Mouse (Mus musculus): ENCODE results near the gene Aff3.
"Not testable (repeated sequence)": the region's sequence is repeated elsewhere in the genome, so short reads cannot be mapped to it uniquely, and the experiment has no call there.

The Aff3 gene

DNA sequence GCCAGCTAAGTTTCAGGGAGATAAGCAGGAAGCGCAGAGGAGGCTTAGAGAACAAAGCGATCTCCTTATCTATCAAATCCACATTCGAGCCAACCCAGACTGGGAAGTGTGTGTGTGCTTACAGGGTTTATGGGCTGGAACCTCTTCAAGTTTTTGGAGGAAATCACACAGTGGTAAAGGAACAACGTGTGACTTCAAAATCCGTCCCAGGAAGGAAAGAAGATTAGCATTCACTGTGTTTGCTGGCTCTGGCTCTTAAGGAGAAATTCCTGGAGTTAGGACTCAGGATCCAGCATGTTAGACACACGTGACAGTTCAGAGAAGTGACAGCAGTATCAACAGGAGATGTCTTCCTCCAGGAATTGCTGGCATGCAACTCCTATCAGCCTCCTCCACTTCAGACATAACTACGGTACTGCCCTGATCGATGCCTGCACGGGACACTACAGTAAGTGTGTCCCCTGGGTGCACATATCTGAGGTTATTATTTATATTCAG lies 186.5 kb downstream of the Aff3 start:
- no peak for DNase-seq

DNA sequence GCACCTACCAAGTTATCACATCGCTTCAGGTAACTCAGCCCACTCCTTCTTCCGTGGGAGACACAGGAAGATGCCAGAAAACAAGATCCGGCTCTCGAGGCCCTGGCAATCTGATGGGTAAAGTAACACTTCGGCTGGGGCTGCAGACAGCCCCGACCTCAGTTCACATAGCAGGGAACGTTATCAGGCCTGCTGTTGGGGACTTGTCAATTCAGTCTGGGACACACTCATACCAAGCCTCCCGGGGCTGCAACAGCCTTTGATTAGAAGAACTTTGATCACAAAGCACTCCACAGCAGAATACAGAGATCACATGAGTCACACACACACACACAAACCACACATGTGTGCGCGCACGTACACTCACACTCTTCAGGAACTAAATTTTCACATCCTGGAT lies 193.9 kb downstream of the Aff3 start:
- DNase-seq, result no peak

DNA sequence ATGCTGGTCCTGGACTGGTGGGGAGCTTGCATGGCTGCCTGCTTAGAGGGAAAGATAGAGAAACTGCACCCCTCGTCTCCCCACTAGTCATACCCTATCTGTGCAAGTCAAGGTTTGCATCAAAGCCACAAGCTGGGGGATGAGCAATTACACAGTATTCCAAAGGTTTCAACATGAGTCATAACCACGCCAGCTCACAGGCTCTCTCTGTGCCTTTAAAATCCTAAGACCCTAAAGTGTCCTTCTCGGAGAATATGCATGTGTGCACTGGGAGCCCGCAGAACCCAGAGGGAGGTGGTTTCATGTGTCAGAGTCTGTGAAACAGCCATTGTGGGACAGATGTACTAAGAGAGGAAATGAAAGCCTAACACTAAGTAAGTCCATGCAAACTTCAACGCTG lies 194.6 kb downstream of the Aff3 start:
- no peak for DNase-seq

DNA sequence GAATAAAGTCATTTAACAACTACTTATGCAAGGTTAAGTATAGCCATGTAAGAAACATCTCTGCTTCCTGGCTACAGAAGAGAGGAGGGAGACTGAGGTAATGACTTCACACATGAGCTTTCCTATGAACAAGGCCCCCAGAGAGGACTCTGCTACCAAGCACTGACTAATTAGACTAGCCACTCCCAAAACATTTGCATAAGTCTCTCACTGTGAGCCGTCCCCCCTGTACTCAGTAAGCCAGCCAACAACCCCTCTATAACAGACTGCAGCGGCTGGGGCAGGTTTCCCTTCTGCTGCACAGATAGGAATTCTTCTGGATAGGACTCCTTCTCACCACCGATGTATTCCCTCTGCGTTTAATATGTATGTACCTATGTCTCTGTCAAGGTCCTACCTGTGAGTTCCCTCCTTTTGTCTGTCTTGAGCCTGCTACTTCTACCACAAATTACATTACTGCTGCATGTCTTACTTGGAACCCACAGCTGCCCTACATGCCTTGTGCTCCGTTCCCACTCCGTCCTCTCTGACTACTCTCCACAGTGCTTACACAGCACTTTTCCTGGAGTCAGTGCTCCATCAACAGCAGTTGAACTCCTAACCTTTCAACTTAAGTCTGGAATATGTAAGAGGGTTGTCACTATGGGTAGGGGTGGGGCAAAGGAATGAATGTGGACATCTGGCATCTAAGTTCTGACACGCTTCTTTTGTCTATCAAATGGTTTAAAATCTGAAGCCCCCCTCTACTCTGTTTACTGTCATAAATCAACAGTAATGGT lies 197.3 kb downstream of the Aff3 start:
- no peak for DNase-seq

DNA sequence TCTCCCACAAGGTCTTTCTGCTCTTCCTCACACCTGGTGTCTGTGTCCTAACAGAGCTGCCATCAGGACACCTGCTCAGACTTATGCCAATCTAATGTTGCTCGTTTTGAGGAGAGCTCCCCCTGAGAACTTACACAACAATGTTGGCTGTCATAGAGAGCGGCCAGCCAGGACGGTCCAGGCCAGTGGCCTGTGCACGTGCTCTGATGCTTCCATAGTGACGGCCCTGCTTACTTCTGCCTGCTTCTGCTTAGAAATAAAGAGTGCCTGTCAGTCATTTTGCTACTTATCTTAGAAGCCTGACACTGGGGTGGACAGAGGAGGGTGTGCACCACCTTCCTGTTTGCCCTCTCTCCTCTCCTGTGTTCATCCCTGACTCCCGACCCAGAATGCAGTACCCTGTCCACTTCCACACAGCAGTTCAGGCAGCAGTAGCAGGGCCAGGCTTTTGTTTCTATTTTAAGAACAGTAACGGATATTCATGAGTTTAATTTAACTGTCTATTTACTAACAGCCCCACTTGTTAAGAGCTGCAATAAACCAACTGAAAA lies 208.0 kb downstream of the Aff3 start:
- no peak for DNase-seq

DNA sequence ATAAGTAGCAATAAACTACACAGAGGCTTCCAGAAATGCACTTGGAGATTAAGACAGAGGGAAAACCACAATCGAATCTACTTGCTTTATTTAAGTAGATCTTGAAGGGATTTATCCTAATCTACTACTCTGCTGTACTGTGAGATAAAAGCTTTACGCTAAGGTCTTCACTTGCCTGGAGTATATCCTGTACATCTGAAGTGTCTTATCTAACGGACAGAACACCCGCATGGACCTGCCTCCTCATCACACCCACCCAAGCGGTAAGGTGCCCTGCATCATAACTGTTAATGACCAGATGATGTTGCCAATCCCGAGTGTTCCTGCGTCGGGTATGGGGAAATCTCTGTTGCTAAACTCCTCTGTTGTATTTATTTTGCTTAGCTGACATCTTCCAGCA lies 209.8 kb downstream of the Aff3 start:
- DNase-seq, result no peak

DNA sequence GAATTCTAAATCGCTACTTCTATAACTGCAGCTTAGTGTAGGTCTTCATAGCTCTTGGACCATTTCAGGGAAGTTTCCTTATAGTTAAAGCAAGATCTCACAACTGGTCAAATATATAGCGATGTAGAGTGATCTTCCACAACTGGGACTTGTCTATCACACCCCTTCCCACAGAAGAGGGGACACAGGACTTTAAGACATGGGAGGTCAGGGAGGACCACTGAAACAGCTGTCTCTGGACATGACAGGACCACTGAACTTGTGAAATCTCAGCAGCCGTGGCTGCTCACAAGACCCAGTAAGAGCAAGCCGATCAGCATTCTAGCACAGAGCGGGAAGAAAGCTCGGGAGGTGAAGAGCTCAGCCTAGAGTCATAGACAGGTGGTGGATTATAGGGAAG lies 213.4 kb downstream of the Aff3 start:
- no peak for DNase-seq

DNA sequence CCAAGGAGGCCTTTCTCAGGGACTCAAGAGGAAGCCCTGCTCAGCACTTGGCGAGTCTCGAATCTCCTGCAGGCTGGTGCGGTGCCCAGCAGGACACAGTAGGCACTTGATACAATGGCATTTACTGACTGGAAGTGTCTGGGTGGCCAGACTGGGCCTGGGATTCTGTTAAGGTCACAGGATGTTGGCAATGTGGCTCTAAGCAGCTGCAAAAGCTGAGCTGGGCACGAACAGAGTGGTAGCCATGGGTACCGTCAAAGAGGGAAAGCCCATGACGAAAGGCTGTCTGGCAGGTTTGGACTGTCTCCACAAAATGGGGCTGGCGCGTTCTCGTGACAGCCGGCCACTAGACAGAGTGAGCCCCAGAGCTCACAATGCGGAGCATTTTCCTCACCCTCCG lies 214.1 kb downstream of the Aff3 start:
- peak; percentile 23 for DNase-seq

DNA sequence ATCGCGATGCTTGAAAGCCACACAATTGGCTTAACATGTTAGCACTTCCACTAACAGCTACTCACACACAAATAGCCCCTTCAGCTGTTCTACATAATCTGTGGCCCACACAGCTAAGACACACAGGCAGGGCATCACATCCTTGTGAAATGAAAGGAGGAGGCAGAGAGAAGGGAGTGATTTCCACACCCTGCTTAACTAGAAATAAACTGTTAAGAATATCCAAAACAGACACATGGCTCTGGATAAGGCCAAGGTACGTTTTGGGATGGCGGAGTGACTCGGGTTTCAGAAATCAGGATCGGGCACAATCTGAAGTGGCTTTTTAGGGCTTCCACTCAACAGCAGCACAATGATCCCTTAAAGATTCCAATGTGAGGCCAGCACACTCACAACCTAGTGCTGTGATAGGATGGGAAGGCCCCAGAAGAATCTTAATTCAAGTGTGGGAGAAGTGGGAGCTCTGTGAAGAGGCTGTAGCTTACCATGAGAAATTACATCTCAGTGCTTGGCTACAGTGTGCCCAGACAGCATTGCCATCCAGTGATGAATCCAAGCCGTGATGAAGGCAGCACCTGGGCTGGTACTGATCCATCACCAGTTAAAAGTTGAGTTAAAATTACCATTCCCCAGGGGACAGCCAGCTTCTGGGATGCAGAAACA lies 214.8 kb downstream of the Aff3 start:
- no peak for DNase-seq

DNA sequence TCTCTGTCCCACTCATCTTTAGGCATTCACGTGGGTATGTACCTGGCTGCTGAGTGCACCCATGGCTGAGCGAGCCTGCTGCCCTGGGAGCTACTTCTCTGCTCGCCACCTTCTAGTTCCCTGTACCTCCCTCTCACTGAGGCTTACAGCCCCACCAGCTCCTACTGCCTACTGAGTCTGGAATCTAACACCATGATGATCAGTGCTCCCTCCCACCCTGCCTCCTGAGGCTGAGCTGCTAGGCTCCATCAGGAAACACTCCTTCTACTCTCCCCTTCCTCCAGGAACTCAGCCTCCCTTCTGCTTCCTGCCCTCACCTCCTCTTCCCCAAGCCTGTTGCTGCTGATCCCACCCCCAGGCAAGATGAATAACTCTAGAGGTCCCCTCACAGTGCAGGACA lies 215.9 kb downstream of the Aff3 start:
- DNase-seq, result no peak

DNA sequence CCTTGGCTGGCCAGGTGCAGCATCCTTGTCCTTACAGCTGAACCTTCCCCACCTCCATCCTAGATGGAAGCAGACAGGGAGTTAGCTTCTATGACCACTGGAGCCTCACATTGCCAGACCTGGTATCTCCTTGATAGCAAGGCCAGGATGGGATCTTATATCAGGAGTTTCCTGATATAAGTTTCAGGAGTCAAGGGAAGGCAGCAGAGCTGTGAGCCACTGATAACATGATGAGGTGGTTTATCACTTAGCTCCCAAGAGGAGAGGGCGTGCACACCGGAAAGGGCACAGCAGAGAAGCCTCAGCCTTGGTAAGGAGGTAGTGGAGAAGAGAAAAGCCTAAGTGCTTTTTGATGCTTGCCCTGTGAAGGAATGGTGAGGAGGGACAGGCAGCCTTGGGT lies 217.2 kb downstream of the Aff3 start:
- DNase-seq, result no peak

DNA sequence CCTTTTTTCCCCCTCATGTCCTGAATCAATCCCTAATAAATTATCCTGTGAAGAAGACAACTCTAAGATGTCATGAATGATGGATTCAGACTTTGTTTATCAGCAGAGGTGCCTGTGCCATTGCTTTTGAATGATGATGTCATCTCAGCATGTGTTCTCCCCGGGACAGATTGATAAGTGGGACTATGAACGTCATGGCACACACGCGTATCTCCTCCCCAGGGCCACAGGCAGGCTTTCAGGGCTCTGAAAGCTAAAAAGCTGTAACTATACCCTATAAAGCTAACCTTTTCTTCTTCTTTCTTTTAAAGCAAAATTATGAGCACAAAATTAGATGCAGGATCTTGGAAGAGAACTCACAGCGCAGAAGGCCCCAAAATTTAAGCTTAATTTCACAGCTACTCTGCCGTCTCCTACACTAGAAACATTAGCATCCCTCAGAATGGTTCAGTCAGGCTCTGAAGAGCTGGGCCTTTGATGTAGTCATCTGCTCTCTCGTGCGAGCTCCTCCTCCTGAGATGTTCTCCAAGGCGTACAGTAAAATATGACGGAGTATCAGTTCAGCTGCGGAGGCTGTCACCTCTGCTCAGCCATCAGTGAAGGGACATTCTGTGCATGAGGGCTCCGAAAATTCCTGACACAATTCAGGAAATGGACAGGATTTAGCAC lies 218.5 kb downstream of the Aff3 start:
- no peak for DNase-seq

DNA sequence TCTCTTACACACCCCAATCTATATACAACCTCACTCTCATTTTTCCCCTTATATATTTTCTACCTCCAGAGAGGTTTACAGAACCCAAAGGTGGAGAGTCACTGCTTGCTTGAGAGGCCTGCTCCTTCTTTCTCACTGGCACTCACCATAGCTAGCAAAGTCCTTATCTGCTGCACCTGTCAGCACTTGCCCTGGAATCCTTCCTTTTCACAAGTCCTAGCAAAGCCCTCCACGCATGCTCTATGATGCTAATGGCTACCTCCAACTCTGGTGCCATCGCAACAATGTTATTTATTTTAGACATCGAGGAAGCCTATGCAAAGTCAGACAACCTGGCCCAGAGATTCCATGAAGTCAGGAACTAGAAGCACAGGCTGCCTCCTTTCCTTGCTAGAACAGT lies 221.9 kb downstream of the Aff3 start:
- no peak for DNase-seq

DNA sequence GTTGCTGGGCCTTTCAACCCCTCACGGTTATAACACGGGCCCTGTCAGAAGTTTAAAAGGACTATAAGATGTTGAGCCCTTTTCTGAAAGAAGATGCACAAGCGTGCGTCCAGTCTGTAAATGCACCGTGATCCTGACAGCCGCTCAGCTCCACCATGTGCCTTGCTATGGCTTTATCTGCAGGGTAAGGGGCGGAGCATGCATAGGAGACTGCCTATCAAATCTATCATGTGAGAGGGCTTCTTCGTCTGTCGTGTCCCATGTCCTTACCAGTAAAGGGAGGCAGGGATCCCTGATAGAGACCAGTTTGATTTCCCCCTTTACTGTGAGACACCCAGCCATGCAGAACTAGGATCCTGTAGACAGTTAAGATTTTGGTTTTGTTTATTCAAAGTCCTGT lies 222.3 kb downstream of the Aff3 start:
- DNase-seq, result no peak

DNA sequence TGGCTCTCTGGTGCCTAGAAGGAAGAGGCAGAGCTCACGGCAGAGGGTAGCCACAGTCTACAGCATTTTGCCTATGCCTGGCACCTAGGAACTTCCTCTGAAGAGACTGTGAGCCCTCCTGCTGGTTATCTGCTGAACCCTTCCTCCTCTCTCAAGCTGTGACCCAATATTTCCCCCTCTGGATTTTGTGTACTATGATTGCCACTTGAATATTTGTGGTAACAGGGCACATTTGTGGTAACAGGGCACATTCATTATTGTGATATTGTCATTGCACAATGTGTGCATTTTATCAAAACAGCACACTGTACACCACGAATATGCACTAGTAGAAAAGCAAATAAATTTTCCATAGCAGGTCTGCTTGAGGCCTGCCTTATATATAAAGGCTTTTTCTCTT lies 223.0 kb downstream of the Aff3 start:
- DNase-seq, result no peak

DNA sequence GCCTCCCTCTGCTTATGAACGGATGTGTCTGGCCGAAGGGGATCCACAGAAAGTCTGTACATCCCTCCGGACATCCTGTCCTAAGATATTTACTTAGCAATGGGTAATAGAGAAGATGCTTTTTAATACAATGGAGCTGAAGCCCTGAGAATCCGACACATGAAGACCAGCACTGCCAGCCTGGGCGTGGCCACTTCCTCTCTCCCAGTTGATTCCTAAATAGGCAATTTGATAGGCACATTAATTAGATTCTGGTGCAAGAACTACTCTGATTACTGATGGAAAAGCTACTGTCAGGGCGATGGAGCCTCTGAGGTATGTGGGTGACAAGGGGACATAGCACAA lies 224.3 kb downstream of the Aff3 start:
- no peak for DNase-seq

DNA sequence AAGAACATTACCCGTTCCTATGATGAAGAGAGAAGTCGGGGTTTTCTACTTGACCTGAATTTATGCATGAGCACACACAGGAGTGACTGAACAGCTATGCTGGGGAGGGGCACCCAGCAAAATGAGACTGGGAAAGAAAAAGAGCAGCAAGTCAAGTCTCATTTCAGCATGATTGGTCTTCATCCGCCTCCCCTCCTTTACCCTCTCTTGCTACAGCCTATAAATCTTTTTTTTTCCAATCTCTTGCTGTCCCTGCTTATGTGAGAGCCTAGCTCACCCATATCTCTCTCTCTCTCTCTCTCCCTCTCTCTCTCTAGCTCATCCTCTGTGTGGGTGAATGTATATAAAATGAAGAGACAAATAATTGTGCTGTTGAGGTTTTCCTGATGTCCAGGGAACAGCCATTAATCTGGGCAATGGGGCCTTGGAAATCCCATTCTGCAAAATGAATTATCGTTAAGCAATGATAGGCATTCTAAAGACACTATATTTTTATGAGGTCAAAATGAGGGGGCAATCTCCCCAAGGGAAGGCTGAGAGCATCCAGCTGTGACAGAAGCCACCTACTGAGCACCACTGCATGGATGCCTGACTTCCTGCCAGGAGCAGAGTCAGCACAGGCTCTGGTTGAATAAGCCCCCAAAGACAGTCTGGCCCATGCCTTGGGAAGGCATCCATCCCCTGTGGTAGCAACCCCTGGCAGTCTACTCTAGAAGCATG lies 224.8 kb downstream of the Aff3 start:
- DNase-seq, result no peak

DNA sequence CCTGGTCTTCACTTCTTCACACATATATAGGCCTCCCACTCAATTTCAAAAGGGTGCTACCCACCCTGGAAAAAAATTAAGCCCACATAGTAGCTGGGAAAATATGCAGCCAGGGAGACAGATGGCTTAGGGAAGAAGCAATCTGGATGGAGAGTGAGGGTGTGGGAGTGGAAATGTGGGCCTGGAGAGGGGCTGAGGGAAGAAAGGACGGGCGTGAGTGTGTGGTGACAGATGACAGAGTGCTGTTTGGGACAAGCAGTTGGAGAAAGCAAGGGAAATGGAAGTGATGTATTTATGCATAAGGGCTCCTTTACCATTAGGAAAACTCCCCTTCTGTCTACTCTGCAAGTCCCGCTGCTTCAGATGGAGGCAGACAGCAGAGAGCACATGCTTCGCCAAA lies 226.3 kb downstream of the Aff3 start:
- DNase-seq, result no peak

DNA sequence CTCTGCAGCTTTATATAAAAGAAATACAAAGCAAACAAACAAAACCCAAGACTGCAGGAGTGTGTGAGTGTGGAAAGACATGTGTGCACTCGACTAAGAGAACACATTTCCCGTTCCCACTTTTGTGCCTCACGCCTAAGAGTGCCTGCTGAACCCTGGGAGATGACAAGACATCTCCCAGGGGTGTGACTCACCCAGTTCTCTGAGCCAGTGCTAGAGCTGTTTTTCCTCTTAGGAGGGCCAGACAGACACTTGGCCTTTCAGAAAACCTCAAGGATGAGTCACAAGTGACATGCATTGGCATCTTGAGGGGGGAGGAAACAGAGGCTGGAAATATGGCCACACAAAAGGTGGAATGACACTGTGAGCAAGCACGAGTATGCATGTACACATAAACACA lies 227.1 kb downstream of the Aff3 start:
- no peak for DNase-seq

DNA sequence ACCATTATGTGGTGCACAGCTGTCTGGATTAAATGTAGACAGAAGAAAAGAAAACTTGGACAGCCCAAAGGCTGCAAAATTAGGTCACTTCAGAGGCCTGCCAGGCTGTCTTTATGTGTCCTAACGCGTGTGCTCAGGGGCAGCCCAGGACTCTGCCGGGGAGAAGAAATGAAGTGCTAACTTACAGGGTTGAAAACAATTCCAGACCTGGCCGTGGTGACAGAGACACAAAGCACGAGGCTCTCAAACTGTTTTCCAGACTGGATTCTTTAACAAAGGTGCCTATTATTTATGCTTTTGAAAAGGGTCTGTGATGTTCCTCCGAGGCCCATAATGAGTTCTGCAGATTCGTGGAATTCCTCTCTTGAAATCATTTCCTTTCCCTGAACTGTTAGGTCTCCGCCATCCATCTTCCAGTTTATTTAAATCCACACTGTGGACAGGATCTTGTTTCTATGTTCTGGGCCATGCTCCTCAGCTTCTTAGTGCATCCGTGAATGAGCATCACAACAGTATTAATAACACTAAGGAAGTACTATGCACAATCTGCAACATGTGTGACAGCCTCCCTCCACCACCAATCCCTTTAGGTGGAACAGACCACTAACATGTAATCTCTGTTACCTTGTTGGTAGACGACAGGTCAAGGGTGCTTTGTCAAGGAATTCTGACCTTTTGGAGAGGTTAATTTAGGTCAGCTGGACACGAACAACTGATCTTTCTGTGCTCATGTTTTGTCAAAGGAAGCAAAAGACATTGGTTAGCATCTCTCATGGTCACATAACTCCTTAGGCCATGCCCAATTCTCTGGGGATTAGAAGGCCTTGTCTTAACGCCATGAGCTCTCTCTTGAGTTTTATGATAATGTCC lies 228.0 kb downstream of the Aff3 start:
- no peak for DNase-seq

DNA sequence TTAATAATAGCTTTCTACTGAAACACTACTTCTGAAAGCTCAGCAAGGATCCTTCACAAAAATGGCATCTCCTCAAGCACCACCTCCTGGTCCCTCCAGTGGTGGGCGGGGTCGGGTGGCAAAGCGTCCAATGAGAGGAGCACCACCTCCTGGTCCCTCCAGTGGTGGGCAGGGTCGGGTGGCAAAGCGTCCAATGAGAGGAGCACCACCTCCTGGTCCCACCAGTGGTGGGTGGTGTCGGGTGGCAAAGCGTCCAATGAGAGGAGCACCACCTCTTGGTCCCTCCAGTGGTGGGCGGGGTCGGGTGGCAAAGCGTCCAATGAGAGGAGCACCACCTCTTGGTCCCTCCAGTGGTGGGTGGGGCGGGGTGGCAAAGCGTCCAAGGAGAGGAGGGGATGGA lies 234.4 kb downstream of the Aff3 start:
- DNase-seq, result not testable (repeated sequence)
